Mouse (Mus musculus) lung, adult 2 months (tissue): ENCODE measurements around the gene Acsbg1.

ENCODE experiments used
- CTCF ChIP-seq: fragments of 200-500 bp; IDR thresholded peaks from 2 replicates; pipeline ENCODE4 v1.5.1; 2011; ENCODE audit warnings: mild to moderate bottlenecking, low read length, control low read depth; ENCODE audit not compliant: insufficient read depth
- POLR2A ChIP-seq: fragments of 200-500 bp; IDR thresholded peaks from 2 replicates; pipeline ENCODE4 v1.6.1; 2011; ENCODE audit warnings: low read depth, mild to moderate bottlenecking, control low read depth, low read length, borderline replicate concordance; ENCODE audit errors: extremely low read depth

DNA sequence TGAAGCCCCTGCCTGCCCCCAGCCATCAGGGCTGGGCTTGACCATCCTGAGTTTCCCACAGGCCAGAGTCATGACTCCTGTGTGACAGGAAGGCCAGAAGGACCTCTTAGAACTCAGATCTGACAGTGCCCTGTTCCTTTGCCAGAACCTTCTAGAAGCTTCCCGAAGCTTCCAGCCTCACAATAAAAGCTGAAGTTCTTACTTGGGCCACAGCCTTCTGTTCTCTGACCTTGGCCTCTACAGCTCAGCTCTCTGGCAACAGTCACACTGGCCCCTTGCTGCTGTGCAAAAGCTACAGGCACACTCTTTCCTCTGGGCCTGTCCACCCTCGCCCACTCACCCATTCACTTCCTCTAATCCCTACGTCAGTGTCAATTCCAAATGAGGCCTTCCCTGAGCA, 10.3 kb upstream of the Acsbg1 start:
- TF ChIP-seq POLR2A (no peak), CTCF (no peak)
